Mouse (Mus musculus) midbrain, embryonic 11.5 days (tissue): ENCODE measurements around the gene Ap3b2. TPM values are rescaled to one million over a fixed set of nuclear protein-coding genes. Genes with fewer than 3 reads are reported as not detected.

Experiments used
- ATAC-seq: fragments of 200-750 bp; cut with Nextera tagmentation; 2 replicates; pipeline ENCODE4 v1.8.0; 2017; ENCODE audit warnings: moderate TSS enrichment, moderate library complexity; ENCODE audit not compliant: low FRiP score
- DNase-seq: peaks from one replicate; pipeline ENCODE4 v3.0.0; 2015; ENCODE audit warnings: low spot score; ENCODE audit errors: missing footprints
- H3K27ac ChIP-seq: fragments of 300-500 bp; sonication (generic); 2 replicates; pipeline ENCODE4 v1.5.1; 2014; ENCODE audit warnings: low read depth, low read length
- H3K27me3 ChIP-seq: fragments of 300-500 bp; sonication (generic); 2 replicates; pipeline ENCODE4 v1.6.1; 2014; ENCODE audit warnings: mild to moderate bottlenecking, low read length, moderate library complexity, mixed read lengths; ENCODE audit not compliant: control insufficient read depth, insufficient read depth
- H3K36me3 ChIP-seq: fragments of 300-500 bp; sonication (generic); 2 replicates; pipeline ENCODE4 v1.6.1; 2014; ENCODE audit warnings: mild to moderate bottlenecking, low read length, moderate library complexity, mixed read lengths; ENCODE audit not compliant: control insufficient read depth, insufficient read depth
- H3K4me1 ChIP-seq: fragments of 300-500 bp; sonication (generic); 2 replicates; pipeline ENCODE4 v1.6.1; 2014; ENCODE audit warnings: low read length; ENCODE audit not compliant: control insufficient read depth, insufficient read depth
- H3K4me2 ChIP-seq: fragments of 300-500 bp; sonication (generic); 2 replicates; pipeline ENCODE4 v1.6.1; 2014; ENCODE audit warnings: mild to moderate bottlenecking, moderate library complexity
- H3K4me3 ChIP-seq: fragments of 300-500 bp; sonication (generic); 2 replicates; pipeline ENCODE4 v1.5.1; 2014; ENCODE audit warnings: low read depth, low read length
- H3K9ac ChIP-seq: fragments of 300-500 bp; sonication (generic); 2 replicates; pipeline ENCODE4 v1.6.1; 2014; ENCODE audit warnings: low read length
- H3K9me3 ChIP-seq: fragments of 300-500 bp; sonication (generic); 2 replicates; pipeline ENCODE4 v1.6.1; 2016; ENCODE audit warnings: low read length; ENCODE audit not compliant: control insufficient read depth
- WGBS: fragments of 180-500 bp; shearing (Covaris S2); extraction: QIAGEN DNeasy Blood & Tissue Kit; methylation state at CpG from one replicate; pipeline ENCODE4 v1.1.7; 2014; 5-methylcytosine and 5-hydroxymethylcytosine counted together
- microRNA counts: library from miRNA; unstranded; fragments of <30 nt; microRNA quantifications from one replicate; lab custom pipeline; 2015
- polyA plus RNA-seq: library from polyadenylated mRNA; unstranded; fragments of >200 nt; fragmentation: Nextera tagmentation; extraction: Ambion mirVana; gene quantifications from 2 replicates; pipeline ENCODE4 v1.2.1, GENCODE M21; 2014

The Ap3b2 gene
- polyA plus RNA-seq, 1 experiment from 2014 or later = 34.4 TPM

GRCm38 (mm10) chr7:81454331-81455039 is 39.2 kb downstream of the Ap3b2 start:
- Histone ChIP-seq H3K4me3 (peak overlapping the region; percentile 46), H3K9ac (peak overlapping the region; percentile 40; the same call in 1 of the 2 replicates), H3K27ac (no peak overlapping the region), H3K4me1 (peaks cover 22% of the 10 kb centered on the region), H3K9me3 (no peaks in the 10 kb centered on the region), H3K4me2 (peak overlapping the region; percentile 80), H3K36me3 (no peaks in the 10 kb centered on the region), H3K27me3 (peaks cover 48% of the 10 kb centered on the region)
- ATAC-seq (peak; percentile 78), DNase-seq (peak; percentile 90)
- 1% methylated on average over 61 of the region's 87 CpGs for WGBS

- Histone ChIP-seq H3K4me1 (peaks cover 22% of the 10 kb centered on the region), H3K4me2 (peak overlapping the region; percentile 80), H3K9me3 (no peaks in the 10 kb centered on the region), H3K9ac (no peak overlapping the region), H3K27ac (no peak overlapping the region), H3K27me3 (peaks cover 48% of the 10 kb centered on the region), H3K4me3 (peak overlapping the region; percentile 46), H3K36me3 (no peaks in the 10 kb centered on the region)
- DNase-seq = peak; percentile 93
- WGBS = 6% methylated on average over 75 of the region's 84 CpGs
- peak; percentile 54; the same call in 1 of the 2 replicates for ATAC-seq
Observed at GRCm38 (mm10) chr7:81453443-81454274, 40.1 kb downstream of the Ap3b2 start.

- no peaks in the 10 kb centered on the region for H3K36me3 ChIP-seq
- H3K4me2 ChIP-seq = peak overlapping the region; percentile 80
- no peak overlapping the region for H3K27ac ChIP-seq
- no peak overlapping the region for H3K9ac ChIP-seq
- no peaks in the 10 kb centered on the region for H3K9me3 ChIP-seq
- ATAC-seq = peak; percentile 61
- peak overlapping the region; percentile 15; the same call in 1 of the 2 replicates for H3K4me3 ChIP-seq
- 3% methylated on average over 21 of the region's 21 CpGs for WGBS
- peaks cover 22% of the 10 kb centered on the region for H3K4me1 ChIP-seq
- peak; percentile 94 for DNase-seq
- H3K27me3 ChIP-seq = peaks cover 48% of the 10 kb centered on the region
Observed at GRCm38 (mm10) chr7:81452971-81453441, 40.7 kb downstream of the Ap3b2 start.

MicroRNAs within 50 kb of the gene (microRNA counts, 519-probe panel; counts per million panel counts)
- microRNA mmu-miR-1839-3p (lab: Ali Mortazavi, UCI) (not detected), microRNA mmu-miR-1839-5p (lab: Ali Mortazavi, UCI) (3,685 counts per million, percentile 23 among the panel's probes with 10 or more counts)

Other genes with a start within 250 kb of the Ap3b2 start
- 1,045 and 1,155 TPM in 2 replicates for gene Rps17, start 148.7 kb downstream of the Ap3b2 start, polyA plus RNA-seq
- 1.4 and 2.2 TPM in 2 replicates for gene Cpeb1, start 38.5 kb downstream of the Ap3b2 start, polyA plus RNA-seq
- gene BC048679, start 4.4 kb upstream of the Ap3b2 start, polyA plus RNA-seq = not detected in 2 replicates
- gene Fsd2, start 73.0 kb upstream of the Ap3b2 start, polyA plus RNA-seq = 0.08 and 0.22 TPM in 2 replicates
- 4.2 and 5.7 TPM in 2 replicates for gene Whamm, start 77.3 kb upstream of the Ap3b2 start, polyA plus RNA-seq
- 19.6 and 22.4 TPM in 2 replicates for gene Homer2, start 213.6 kb upstream of the Ap3b2 start, polyA plus RNA-seq